ENCODE assay signal across 14 mouse cellular contexts in genomic region chr1:11588305-11588704, GRCm38 (mm10).
"Had no signal": no experiment of that assay in that cellular context is flagged by ENCODE, and none has a peak within 500 bp of the region (broad histone marks: within the 10 kb centered on the region; RNA-seq: fewer than 3 reads in every experiment).

No protein-coding gene starts in this region.

- DNase-seq: gastrocnemius, adult 2 months; gastrocnemius, postnatal 10 days; gastrocnemius, postnatal 25 days; heart, adult 18-20 months; heart, postnatal 10 days; heart, postnatal 4 days; kidney, adult 11 months; kidney, adult 2 months; kidney, adult 9 months; kidney, postnatal 14 days; kidney, postnatal 36 days; layer of hippocampus, adult 9-11 months; layer of hippocampus, postnatal 36 days; left cerebral cortex, postnatal 4 days had no signal
